Mouse (Mus musculus): ENCODE measurements at regions not wholly inside any gene's neighbourhood (a gene's known extent, or its start where the extent isn't known, plus 50 kb on each side); places are given as distances from the start of the nearest gene placed in this dataset.
"Not testable (repeated sequence)": the region's sequence is repeated elsewhere in the genome, so short reads cannot be mapped to it uniquely, and the experiment has no call there.

- not testable (repeated sequence) for DNase-seq (ENCODE audit: extremely low read depth, low read depth)
Observed at GRCm38 (mm10) chrX:19341231-19342007, 139.7 kb downstream of the Tex13c3 start.

- no peak for DNase-seq (ENCODE audit: extremely low read depth, low read depth)
Observed at GRCm38 (mm10) chrX:19313286-19313685, 167.8 kb downstream of the Tex13c3 start.

- no peak for DNase-seq (ENCODE audit: extremely low read depth, low read depth)
Observed at GRCm38 (mm10) chrX:19311809-19312559, 169.1 kb downstream of the Tex13c3 start.

DNA sequence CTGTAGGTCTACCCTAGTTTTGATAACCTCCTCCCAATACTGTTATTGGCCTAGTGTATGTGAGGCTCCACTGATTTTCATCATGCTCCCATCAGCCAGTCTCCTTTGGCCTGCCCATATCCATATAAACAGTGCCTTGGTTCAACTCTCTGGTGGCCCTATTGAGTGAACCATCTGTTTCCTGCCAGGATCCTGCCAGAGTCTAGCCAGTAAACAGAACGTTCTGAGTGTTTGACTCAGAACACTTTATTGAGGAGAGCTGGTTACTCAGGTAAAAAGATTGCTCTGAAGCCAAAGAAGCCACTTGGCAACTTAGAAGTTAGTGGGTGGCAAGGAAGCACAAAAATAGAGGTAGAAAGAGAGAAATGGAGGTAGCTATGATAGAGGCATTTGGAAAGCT lies 169.7 kb downstream of the Tex13c3 start:
- DNase-seq (ENCODE audit: extremely low read depth, low read depth) = no peak

GRCm38 (mm10) chrX:19288171-19288570 lies 192.9 kb downstream of the Tex13c3 start:
- no peak for DNase-seq (ENCODE audit: extremely low read depth, low read depth)

DNA sequence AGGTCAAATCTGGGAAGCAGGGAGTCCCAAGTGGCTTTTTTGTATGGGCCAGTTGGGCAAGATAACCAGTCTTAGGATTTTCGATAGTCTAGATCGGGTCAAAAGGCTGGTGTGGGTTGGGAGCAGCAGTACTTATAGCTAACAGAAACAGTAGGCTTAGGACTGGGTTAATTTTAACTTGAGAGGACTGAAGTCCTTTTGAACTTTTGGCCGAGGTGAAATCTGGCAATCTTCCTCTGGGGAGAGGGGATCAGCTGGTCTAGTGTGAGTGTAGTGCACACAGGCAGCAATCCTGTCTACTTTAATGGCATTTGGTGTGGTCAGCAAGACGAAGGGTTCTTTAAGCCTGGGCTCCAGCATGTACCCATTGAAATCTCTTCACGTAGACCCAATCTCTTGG lies 194.7 kb downstream of the Tex13c3 start:
- no peak for DNase-seq (ENCODE audit: extremely low read depth, low read depth)

DNA sequence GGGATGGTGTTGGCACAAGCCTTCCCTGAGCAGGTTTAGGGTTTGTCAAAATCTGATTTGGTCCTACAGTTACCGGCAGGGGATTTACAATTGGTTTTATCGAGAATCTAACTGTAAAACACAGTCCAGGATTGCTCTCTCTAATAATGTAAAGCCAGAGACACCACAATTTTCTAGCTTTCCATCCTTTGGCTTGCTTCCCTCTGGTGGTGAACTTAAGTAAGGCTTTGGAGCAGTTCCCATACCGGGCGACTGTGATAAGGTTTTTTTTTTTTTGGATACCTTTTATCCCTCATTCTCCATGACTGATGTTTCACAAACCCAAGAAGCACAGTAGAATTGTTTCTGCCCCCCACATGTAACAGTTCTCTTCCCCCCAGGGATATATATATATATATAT lies 195.3 kb downstream of the Tex13c3 start:
- DNase-seq (ENCODE audit: extremely low read depth, low read depth) = no peak

DNA sequence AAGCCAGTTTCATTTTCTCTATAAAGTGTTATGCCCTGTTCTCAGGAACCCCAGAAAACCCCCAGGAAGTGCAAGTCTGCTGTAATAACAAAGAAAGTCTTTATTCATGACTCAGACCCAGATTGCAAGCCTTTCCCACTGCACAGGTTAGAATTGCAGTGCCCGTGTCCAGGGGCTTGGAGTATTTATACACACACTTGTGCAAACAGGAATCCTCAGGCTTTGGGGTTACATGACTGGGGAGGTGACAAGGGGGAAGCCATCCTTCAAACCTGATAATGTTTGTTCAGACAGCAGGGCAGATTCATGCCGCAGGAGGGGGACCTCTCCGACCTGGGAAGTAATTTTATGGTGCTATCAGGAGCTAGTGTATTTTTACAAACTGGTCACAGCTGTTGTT lies 198.0 kb downstream of the Tex13c3 start:
- no peak for DNase-seq (ENCODE audit: extremely low read depth, low read depth)

GRCm38 (mm10) chrX:19264237-19264636 lies 216.9 kb downstream of the Tex13c3 start:
- no peak for DNase-seq (ENCODE audit: extremely low read depth, low read depth)

DNA sequence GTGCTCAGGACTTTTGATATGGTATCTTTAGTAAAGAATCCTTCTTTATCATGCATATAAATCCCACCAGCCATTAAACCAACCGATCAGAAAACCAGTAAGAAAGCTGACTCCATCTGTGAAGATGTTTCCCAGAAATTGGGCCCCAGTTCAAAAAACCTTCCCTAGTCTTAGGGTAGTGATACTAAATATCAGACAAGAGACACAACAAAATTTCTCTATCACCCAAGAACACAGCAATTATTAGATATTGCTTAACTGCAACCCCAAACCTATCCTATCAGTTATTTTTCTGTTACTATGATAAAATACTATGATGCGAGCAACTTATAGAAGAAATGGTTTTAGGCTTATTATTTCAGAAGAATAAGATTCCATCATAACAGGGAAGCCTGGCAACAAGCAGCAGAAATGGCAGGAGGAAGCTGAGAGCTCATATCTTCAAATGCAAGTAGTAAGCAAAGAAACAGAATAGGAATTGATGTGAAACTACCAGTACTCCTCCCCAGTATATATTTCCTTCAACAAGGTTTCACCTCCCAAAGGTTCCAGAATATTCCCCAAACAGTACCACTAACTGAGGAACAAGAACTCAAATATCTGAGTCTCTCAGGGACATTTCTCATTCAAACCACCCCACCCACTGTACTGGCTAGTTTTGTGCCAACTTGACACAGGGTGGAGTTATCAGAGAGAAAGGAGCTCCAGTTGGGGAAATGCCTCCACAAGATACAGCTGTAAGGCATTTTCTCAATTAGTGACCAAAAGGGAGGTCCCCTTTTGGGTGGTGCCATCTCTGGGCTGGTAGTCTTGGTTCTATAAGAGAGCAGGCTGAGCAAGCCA lies 234.1 kb downstream of the Tex13c3 start:
- no peak for DNase-seq (ENCODE audit: extremely low read depth, low read depth)

GRCm38 (mm10) chrX:19237738-19238261 lies 243.3 kb downstream of the Tex13c3 start:
- DNase-seq (ENCODE audit: extremely low read depth, low read depth) = peak; percentile 43

- no peak for DNase-seq (ENCODE audit: extremely low read depth, low read depth)
Observed at GRCm38 (mm10) chrX:19237048-19237737, 243.9 kb downstream of the Tex13c3 start.

DNA sequence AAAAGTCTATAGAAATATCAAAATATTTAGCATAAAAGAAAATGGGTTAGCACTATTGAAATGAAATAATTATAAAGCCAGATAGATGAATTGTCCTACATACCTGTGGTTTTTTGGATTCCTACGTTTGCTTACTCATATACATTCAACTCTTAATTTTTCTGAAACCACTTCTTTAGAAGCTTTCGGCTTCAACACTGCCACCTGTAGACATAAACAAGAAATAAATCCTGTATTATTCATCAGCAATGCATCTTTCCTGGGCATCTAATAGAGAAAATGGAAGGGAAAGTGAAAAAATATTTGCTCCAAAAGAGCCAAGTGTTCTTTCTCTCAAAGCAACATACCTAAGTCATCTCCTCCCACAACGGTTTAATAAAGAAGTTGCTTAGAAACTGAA lies 245.7 kb downstream of the Tex13c3 start:
- DNase-seq (ENCODE audit: extremely low read depth, low read depth) = no peak

GRCm38 (mm10) chrX:19231823-19232222 lies 249.3 kb downstream of the Tex13c3 start:
- no peak for DNase-seq (ENCODE audit: extremely low read depth, low read depth)

GRCm38 (mm10) chrX:19223336-19223735 lies 257.8 kb downstream of the Tex13c3 start:
- DNase-seq (ENCODE audit: extremely low read depth, low read depth) = no peak

DNA sequence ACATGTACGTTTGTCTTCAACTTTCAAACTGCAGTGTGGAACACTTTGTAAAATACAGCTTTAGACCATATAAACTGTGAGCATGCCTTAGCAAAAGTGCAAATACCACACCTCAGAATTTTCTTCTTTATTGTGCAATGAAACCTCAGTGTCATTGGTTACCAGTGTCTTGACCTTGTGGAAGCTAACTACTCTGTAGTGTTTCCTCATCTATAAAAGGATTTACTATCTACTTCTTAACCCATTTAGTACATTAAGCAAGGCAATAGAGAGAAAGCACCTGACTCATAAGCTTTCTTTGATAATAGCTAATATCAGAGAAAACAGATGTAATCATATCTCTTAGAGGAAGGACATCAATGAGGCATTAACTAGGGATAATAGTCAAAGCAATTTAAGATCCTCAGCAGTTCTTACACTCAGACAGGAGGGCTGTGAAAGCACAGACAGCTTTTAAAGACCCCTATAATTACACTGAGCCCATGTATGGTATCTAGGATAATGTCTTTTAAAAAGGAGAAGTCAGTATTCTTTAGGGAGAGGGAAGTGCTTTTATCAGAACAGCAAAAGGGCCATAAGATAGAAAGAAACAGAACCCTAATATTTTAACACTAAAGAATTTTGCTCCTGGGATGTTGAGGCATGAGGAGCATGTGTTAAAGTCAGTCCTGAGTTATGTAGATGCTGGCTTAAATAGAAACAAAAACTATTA lies 260.2 kb downstream of the Tex13c3 start:
- peak; percentile 49 for DNase-seq (ENCODE audit: extremely low read depth, low read depth)

- DNase-seq (ENCODE audit: extremely low read depth, low read depth) = peak; percentile 83
Observed at GRCm38 (mm10) chrX:19219727-19220126, 261.4 kb downstream of the Tex13c3 start.

- no peak for DNase-seq (ENCODE audit: extremely low read depth, low read depth)
Observed at GRCm38 (mm10) chrX:19219301-19219700, 261.8 kb downstream of the Tex13c3 start.

DNA sequence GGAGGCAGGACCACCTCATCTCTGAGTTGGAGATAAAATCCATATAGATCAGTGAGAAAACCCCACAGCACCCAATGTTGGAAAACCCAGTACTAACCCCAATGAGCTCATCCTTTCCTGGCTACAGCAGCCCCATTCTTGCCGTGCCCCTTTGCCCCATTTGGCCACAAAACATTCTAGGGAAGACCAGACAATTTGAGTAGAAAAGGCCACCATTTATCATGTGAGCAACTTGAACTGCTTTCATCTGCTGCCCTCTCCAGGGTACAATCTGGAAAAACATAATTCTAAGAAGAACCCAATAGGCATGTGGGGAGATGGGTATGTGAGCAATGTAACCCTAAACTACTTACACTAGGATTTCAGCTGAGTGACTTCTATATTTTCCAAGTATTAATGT lies 274.7 kb downstream of the Tex13c3 start:
- no peak for DNase-seq (ENCODE audit: extremely low read depth, low read depth)

DNA sequence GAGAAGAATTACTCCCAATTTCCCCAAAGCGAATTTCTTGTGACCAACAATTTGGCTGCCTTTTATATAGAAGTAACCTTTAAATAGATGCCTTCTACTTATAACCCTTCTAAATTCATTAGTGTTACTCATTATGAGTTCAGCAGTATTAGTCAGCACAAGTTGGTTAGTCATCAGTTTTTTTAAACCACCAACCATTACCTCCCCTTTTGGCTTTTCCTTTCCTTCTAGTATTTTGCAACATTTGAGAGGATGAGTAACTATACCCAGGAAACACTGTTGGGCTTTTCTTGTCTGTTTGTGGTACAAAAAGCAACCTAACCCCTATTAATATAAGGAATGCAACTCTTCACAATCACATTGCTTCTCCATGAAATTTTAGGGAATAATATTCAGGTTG lies 278.6 kb downstream of the Tex13c3 start:
- no peak for DNase-seq (ENCODE audit: extremely low read depth, low read depth)

Measured in MEL-GATA-1-ER (cell line).